Mouse (Mus musculus) duodenum, adult 2 months (tissue): ENCODE measurements around the gene Mctp1. TPM values are rescaled to one million over a fixed set of nuclear protein-coding genes. Genes with fewer than 3 reads are reported as not detected.

ENCODE experiments used
- polyA plus RNA-seq: library from polyadenylated mRNA; depleted of rRNA; stranded (reverse); fragments of >200 nt; gene quantifications from 2 replicates; pipeline ENCODE4 v1.2.3, GENCODE M21; 2012; ENCODE audit warnings: low replicate concordance; rRNA removed

The Mctp1 gene
- 0.12 and 0.15 TPM in 2 replicates for polyA plus RNA-seq

DNA sequence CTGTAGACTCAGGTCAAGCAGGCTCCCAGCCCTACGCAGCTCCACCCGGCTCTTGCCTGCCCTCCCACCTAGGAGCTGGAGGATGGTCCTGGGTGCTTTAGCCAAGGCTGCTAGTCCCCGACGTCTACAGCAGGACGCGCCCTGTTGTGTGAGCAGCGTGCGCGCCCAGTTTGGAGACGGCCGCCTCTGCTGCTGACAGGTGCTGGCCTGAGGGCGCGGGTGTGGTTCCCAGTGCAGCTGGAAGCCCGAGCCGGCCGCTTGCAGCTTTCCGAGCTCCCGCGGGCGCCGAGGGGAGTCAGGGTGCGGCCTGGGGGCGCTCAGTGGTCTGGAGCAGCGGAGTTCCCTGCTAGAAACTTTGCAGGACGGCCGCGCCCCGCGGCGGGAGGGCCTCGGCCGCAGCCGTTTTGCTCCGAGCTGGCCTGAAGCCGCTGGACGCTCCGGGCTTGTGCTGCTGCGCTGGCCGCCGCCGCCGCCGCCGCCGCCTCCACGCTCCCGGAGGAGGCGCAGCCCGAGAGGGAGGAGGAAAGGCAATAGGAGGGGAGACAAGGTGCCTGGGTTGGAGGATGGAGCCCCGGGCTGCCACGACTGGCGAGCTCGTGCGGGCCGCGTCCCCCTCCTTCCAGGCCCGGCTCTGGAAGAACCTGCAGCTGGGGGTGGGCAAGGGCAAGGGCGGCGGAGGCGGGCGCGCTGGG lies at the start of gene Mctp1:
Gene Mctp1 (plus strand): TSS at position 564 of the 692 bp plus-strand sequence.

Other genes starting within 250 kb of the Mctp1 start
- gene Fam81b, start 79.5 kb upstream of the Mctp1 start, polyA plus RNA-seq, result not detected in 2 replicates